In genomic region chr17:47564612-47565011, GRCm38 (mm10) we compare ENCODE assay signal across 27 mouse cellular contexts. TPM values are rescaled to one million over a fixed set of nuclear protein-coding genes. Genes with fewer than 3 reads are reported as not detected.
DNase-seq lines count a peak whose midpoint lies in the region; ATAC-seq and TF ChIP-seq lines count a peak whose summit lies in the region.
"Had no signal": no experiment of that assay in that cellular context is flagged by ENCODE, and none has a peak within 500 bp of the region (broad histone marks: within the 10 kb centered on the region; RNA-seq: fewer than 3 reads in every experiment).

No protein-coding gene starts in this region.

- peaks cover 28% of the 10 kb centered on the region for H3K36me3 ChIP-seq in G1E (replicated peaks)
- no peaks in the 10 kb centered on the region for H3K36me3 ChIP-seq in liver, embryonic 13.5 days
- H3K36me3 ChIP-seq: forebrain, embryonic 15.5 days; heart, embryonic 12.5 days; limb, embryonic 12.5 days; neural tube, embryonic 12.5 days had no signal

- H3K27me3 ChIP-seq in G1E (ENCODE audit: insufficient read depth, low read length) = no peaks in the 10 kb centered on the region
- H3K27me3 ChIP-seq in liver, embryonic 13.5 days = no peaks in the 10 kb centered on the region
- H3K27me3 ChIP-seq: forebrain, embryonic 15.5 days; heart, embryonic 12.5 days; limb, embryonic 12.5 days; neural tube, embryonic 12.5 days had no signal

- H3K4me1 ChIP-seq in G1E (ENCODE audit: insufficient read depth, low read depth, low read length) = peaks cover 58% of the 10 kb centered on the region
- peaks cover 78% of the 10 kb centered on the region for H3K4me1 ChIP-seq in liver, embryonic 13.5 days (replicated peaks)
- H3K4me1 ChIP-seq: limb, embryonic 12.5 days had no signal

- H3K27ac ChIP-seq in liver, embryonic 13.5 days = peak overlapping the region; percentile 61
- H3K27ac ChIP-seq: forebrain, embryonic 15.5 days; kidney, postnatal 0 days; left cerebral cortex, adult 2 months; limb, embryonic 12.5 days; neural tube, embryonic 12.5 days had no signal

- no peak for TF ChIP-seq CTCF in G1E (IDR thresholded peaks at IDR 0.05; ENCODE audit: low read depth, low read length)

- peak overlapping the region; percentile 20; the same call in 1 of the 2 replicates for H3K4me2 ChIP-seq in liver, embryonic 13.5 days
- H3K4me2 ChIP-seq: forebrain, embryonic 15.5 days; heart, embryonic 12.5 days; limb, embryonic 12.5 days; neural tube, embryonic 12.5 days had no signal

- 0 out of 2 replicates have a peak overlapping the region, but pooled peaks have one; percentile 23 for H3K9ac ChIP-seq in liver, embryonic 13.5 days
- H3K9ac ChIP-seq: forebrain, embryonic 15.5 days; heart, embryonic 12.5 days; limb, embryonic 12.5 days; neural tube, embryonic 12.5 days had no signal

- 23% methylated on average over 5 of the region's 5 CpGs for WGBS in liver, embryonic 13.5 days (ENCODE audit: insufficient replicate concordance)

- peak; percentile 66 for ATAC-seq in G1E (ENCODE audit: extremely low read depth, insufficient number of reproducible peaks, low FRiP score, poor library complexity, severe bottlenecking)
- no peak for ATAC-seq in liver, embryonic 13.5 days (ENCODE audit: low read depth)
- ATAC-seq in megakaryocyte progenitor cell, adult 5-6 weeks (replicated peaks; ENCODE audit: poor library complexity) = 0 out of 2 replicates have a peak, but pooled peaks have one; percentile 15
- no peak for ATAC-seq in cerebellum, adult (ENCODE audit: insufficient number of reproducible peaks, low FRiP score, low TSS enrichment)
- ATAC-seq: forebrain, embryonic 15.5 days had no signal

- H3K4me3 ChIP-seq in G1E (ENCODE audit: low read depth, low read length) = no peak overlapping the region
- H3K4me3 ChIP-seq in liver, embryonic 13.5 days (replicated peaks) = no peak overlapping the region
- H3K4me3 ChIP-seq: forebrain, embryonic 15.5 days; heart, embryonic 12.5 days; left cerebral cortex, adult 2 months; limb, embryonic 12.5 days; neural tube, embryonic 12.5 days had no signal

- H3K9me3 ChIP-seq in G1E (replicated peaks) = no peaks in the 10 kb centered on the region
- H3K9me3 ChIP-seq in liver, embryonic 13.5 days (replicated peaks) = no peaks in the 10 kb centered on the region
- H3K9me3 ChIP-seq: forebrain, embryonic 15.5 days; heart, embryonic 12.5 days; limb, embryonic 12.5 days; neural tube, embryonic 12.5 days had no signal

- peak; percentile 48 for DNase-seq in CD4-positive helper T cell, adult 2 months (ENCODE audit: low read depth, low spot score)
- no peak for DNase-seq in G1E (ENCODE audit: low spot score)
- no peak for DNase-seq in liver, embryonic 13.5 days
- DNase-seq in Muller cell, postnatal 12 days (ENCODE audit: inconsistent ontology term) = no peak
- DNase-seq in left cerebral cortex, adult 9 months (ENCODE audit: low spot score in 2 of 2) = no peak
- DNase-seq: adrenal gland, adult 8-10 months; cerebellum, adult 2 months; cerebellum, postnatal 36 days; gastrocnemius, postnatal 10 days; heart, adult 11 months; heart, postnatal 10 days; kidney, adult 2 months; lung, adult 2 months; lung, postnatal 14 days; midbrain, embryonic 14.5 days; retina, postnatal 1 day; right cerebral cortex, postnatal 25 days; spleen, adult 18-20 months; thymus, postnatal 14 days had no signal

RNA-seq across cellular contexts. Expression of gene Bysl, which starts 46.7 kb away (rescaled TPM):
- total RNA-seq in G1E (2014; fragmentation: Nextera tagmentation) (8.1 and 11.8 TPM in 2 replicates), G1E (2017) (11.3 and 11.9 TPM in 2 replicates)
- polyA plus RNA-seq in G1E (2012) = 35.2 and 44.0 TPM in 2 replicates
- polyA plus RNA-seq in liver, embryonic 13.5 days (2015; fragmentation: Nextera tagmentation; extraction: Ambion mirVana) = 28.0 and 28.4 TPM in 2 replicates
- total RNA-seq in megakaryocyte progenitor cell, adult 5-6 weeks (2015) = 9.8 and 11.6 TPM in 2 replicates
- 15.4 and 16.0 TPM in 2 replicates for total RNA-seq in megakaryocyte progenitor cell, adult 5-6 weeks (2017)

RNA-seq across cellular contexts. Expression of gene Med20, which starts 46.8 kb away (rescaled TPM):
- 36.4 and 38.8 TPM in 2 replicates for total RNA-seq in G1E (2014; fragmentation: Nextera tagmentation)
- 59.8 and 60.8 TPM in 2 replicates for total RNA-seq in G1E (2017)
- polyA plus RNA-seq in G1E (2012) = 6.0 and 9.9 TPM in 2 replicates
- polyA plus RNA-seq in liver, embryonic 13.5 days (2015; fragmentation: Nextera tagmentation; extraction: Ambion mirVana) = 26.0 and 26.1 TPM in 2 replicates
- total RNA-seq in megakaryocyte progenitor cell, adult 5-6 weeks (2015) = 20.4 and 23.8 TPM in 2 replicates
- 37.7 and 40.7 TPM in 2 replicates for total RNA-seq in megakaryocyte progenitor cell, adult 5-6 weeks (2017)

RNA-seq across cellular contexts. Expression of gene Gm20517, which starts 46.8 kb away (rescaled TPM):
- 2.7 and 9.6 TPM in 2 replicates for total RNA-seq in G1E (2014; fragmentation: Nextera tagmentation)
- total RNA-seq in G1E (2017) = 1.2 and 2.0 TPM in 2 replicates
- polyA plus RNA-seq in G1E (2012) = 0.05 TPM in 1 of 2 replicates, not detected in the other
- polyA plus RNA-seq in liver, embryonic 13.5 days (2015; fragmentation: Nextera tagmentation; extraction: Ambion mirVana) = 1.8 TPM in 2 replicates
- 0.56 and 2.2 TPM in 2 replicates for total RNA-seq in megakaryocyte progenitor cell, adult 5-6 weeks (2015)
- total RNA-seq in megakaryocyte progenitor cell, adult 5-6 weeks (2017) = 3.4 and 3.6 TPM in 2 replicates

RNA-seq across cellular contexts. Expression of gene Ccnd3, which starts 59.8 kb away (rescaled TPM):
- total RNA-seq in G1E (2014; fragmentation: Nextera tagmentation) (229 and 238 TPM in 2 replicates), G1E (2017) (134 and 143 TPM in 2 replicates)
- polyA plus RNA-seq in G1E (2012) = 426 and 439 TPM in 2 replicates
- polyA plus RNA-seq in liver, embryonic 13.5 days (2015; fragmentation: Nextera tagmentation; extraction: Ambion mirVana) = 387 and 400 TPM in 2 replicates
- total RNA-seq in megakaryocyte progenitor cell, adult 5-6 weeks (2015) = 95.3 and 100 TPM in 2 replicates
- 51.4 and 53.8 TPM in 2 replicates for total RNA-seq in megakaryocyte progenitor cell, adult 5-6 weeks (2017)

Comparison
In these comparisons a context has a peak if more than half of its experiments do, and no peak if none do; other contexts are left out.
1. ATAC-seq: peak in G1E (single experiment) and megakaryocyte progenitor cell, adult 5-6 weeks (single experiment); none in liver, embryonic 13.5 days (single experiment) and cerebellum, adult (single experiment).